Mouse (Mus musculus) heart, embryonic 14.5 days (tissue): Measurements from ENCODE around the gene Psme1. TPM values are rescaled to one million over a fixed set of nuclear protein-coding genes. Genes with fewer than 3 reads are reported as not detected.

ENCODE experiments used
- ATAC-seq: fragments of 200-750 bp; cut with Nextera tagmentation; 2 replicates; pipeline ENCODE4 v1.8.0; 2017; ENCODE audit warnings: low read depth, moderate TSS enrichment; ENCODE audit not compliant: insufficient number of reproducible peaks, insufficient read depth, low FRiP score
- H3K27ac ChIP-seq, 2 experiments: fragments of 200-500 bp in 1 of 2; fragments of 300-500 bp in 1 of 2; sonication (generic) in 1 of 2; replicated peaks in 1 of 2; 2 replicates each; pipeline ENCODE4 v1.5.1; 2012 to 2014; ENCODE audit warnings: low read depth in 2 of 2, low read length in 2 of 2, control low read depth in 1 of 2, mild to moderate bottlenecking in 1 of 2, mixed read lengths in 1 of 2; ENCODE audit not compliant: control insufficient read depth in 1 of 2, insufficient read depth in 1 of 2
- H3K27me3 ChIP-seq: fragments of 300-500 bp; sonication (generic); 2 replicates; pipeline ENCODE4 v1.6.1; 2014; ENCODE audit warnings: mild to moderate bottlenecking, low read length, control low read depth; ENCODE audit not compliant: control insufficient read depth, insufficient read depth
- H3K36me3 ChIP-seq: fragments of 300-500 bp; sonication (generic); 2 replicates; pipeline ENCODE4 v1.6.1; 2014; ENCODE audit warnings: mild to moderate bottlenecking, control low read depth, low read length, mixed read lengths; ENCODE audit not compliant: control insufficient read depth, insufficient read depth
- H3K4me1 ChIP-seq, 2 experiments: fragments of 200-500 bp in 1 of 2; fragments of 300-500 bp in 1 of 2; sonication (generic) in 1 of 2; 2 replicates each; pipeline ENCODE4 v1.6.1; 2012 to 2014; ENCODE audit warnings: low read length in 2 of 2, control low read depth in 1 of 2, mixed read lengths in 1 of 2; ENCODE audit not compliant: control insufficient read depth in 2 of 2, insufficient read depth in 2 of 2
- H3K4me2 ChIP-seq: fragments of 300-500 bp; sonication (generic); 2 replicates; pipeline ENCODE4 v1.6.1; 2014; ENCODE audit warnings: mild to moderate bottlenecking, low read length
- H3K4me3 ChIP-seq, 2 experiments: fragments of 200-500 bp in 1 of 2; fragments of 300-500 bp in 1 of 2; sonication (generic) in 1 of 2; 2 replicates each; pipeline ENCODE4 v1.5.1; 2012 to 2014; ENCODE audit warnings: low read length in 2 of 2, mild to moderate bottlenecking in 2 of 2, control low read depth in 1 of 2, low read depth in 1 of 2, moderate library complexity in 1 of 2; ENCODE audit not compliant: control insufficient read depth in 1 of 2, insufficient read depth in 1 of 2
- H3K9ac ChIP-seq: fragments of 300-500 bp; sonication (generic); 2 replicates; pipeline ENCODE4 v1.6.1; 2014; ENCODE audit warnings: mild to moderate bottlenecking, low read length
- H3K9me3 ChIP-seq: fragments of 300-500 bp; sonication (generic); 2 replicates; pipeline ENCODE4 v1.6.1; 2016; ENCODE audit warnings: low read length, control low read depth; ENCODE audit not compliant: control insufficient read depth
- WGBS: fragments of 180-500 bp; shearing (Covaris S2); extraction: QIAGEN DNeasy Blood & Tissue Kit; methylation state at CpG from one replicate; pipeline ENCODE4 v1.1.7; 2014; 5-methylcytosine and 5-hydroxymethylcytosine counted together
- polyA plus RNA-seq: library from polyadenylated mRNA; unstranded; fragments of >200 nt; fragmentation: Nextera tagmentation; extraction: Ambion mirVana; gene quantifications from 2 replicates; pipeline ENCODE4 v1.2.1, GENCODE M21; 2014

The Psme1 gene
- polyA plus RNA-seq, 1 experiment from 2014 or later, result 250 TPM

GRCm38 (mm10) chr14:55571760-55572159 is 6.2 kb upstream of the Psme1 start:
- no peak overlapping the region for H3K9ac ChIP-seq
- no peak overlapping the region for H3K27ac ChIP-seq
- H3K4me3 ChIP-seq, result no peak overlapping the region
- H3K4me2 ChIP-seq, result no peak overlapping the region
- H3K27me3 ChIP-seq, result no peaks in the 10 kb centered on the region
- ATAC-seq, result no peak
- peaks cover 33% of the 10 kb centered on the region for H3K36me3 ChIP-seq
- no peaks in the 10 kb centered on the region for H3K9me3 ChIP-seq
- H3K4me1 ChIP-seq, result peaks cover 16 to 31% of the 10 kb centered on the region in 2 experiments; a peak in 3 of 4 replicates

DNA sequence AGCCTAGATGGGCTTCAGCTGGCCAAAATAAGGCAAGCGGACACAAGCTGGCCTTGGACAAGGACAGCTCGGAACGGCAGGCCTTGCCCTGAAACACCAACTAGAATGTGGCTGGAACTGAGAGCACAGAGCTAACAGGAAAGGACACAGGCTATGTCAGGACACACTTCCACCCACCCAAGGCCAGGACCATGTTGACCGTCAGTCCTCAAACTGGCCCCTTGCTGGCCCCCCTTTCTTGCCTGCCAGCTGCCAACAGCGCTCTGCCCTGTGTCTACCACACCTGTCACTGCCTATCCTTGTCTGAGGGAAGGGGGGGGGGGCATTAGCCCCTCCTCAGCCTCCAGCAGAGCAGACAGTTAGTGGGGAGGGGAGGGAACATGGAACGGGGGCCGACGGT is 2.6 kb upstream of the Psme1 start, which contains the start of gene Fitm1:
TSS of gene Fitm1 (plus strand) at position 316 of the 400 bp plus-strand sequence.
- Histone ChIP-seq H3K4me1 (peaks cover 17 to 46% of the 10 kb centered on the region in 2 experiments; a peak in 3 of 4 replicates), H3K9ac (peak within 1 kb of the TSS; percentile 77), H3K27ac (peak within 1 kb of the TSS; percentile 98 to 99), H3K27me3 (no peaks in the 10 kb centered on the region), H3K9me3 (no peaks in the 10 kb centered on the region), H3K4me2 (peak within 1 kb of the TSS; percentile 66), H3K36me3 (peaks cover 7% of the 10 kb centered on the region), H3K4me3 (peak within 1 kb of the TSS; percentile 41 to 60)
- ATAC-seq, result peak; percentile 75
- 23% methylated on average over 7 of the region's 8 CpGs for WGBS

GRCm38 (mm10) chr14:55575711-55576110 is 2.2 kb upstream of the Psme1 start:
- Histone ChIP-seq H3K27me3 (no peaks in the 10 kb centered on the region), H3K9ac (peak overlapping the region; percentile 77), H3K4me3 (peak overlapping the region; percentile 41 to 60), H3K9me3 (no peaks in the 10 kb centered on the region), H3K4me1 (peaks cover 17 to 42% of the 10 kb centered on the region in 2 experiments; a peak in 3 of 4 replicates), H3K36me3 (peaks cover 11% of the 10 kb centered on the region), H3K4me2 (peak overlapping the region; percentile 66), H3K27ac (peak overlapping the region; percentile 98 to 99)
- ATAC-seq, result peak; percentile 22; the same call in 1 of the 2 replicates
- 18% methylated on average over 13 of the region's 13 CpGs for WGBS

- Histone ChIP-seq H3K4me3 (peak overlapping the region; percentile 41 to 60), H3K4me2 (peak overlapping the region; percentile 66), H3K27ac (peak overlapping the region; percentile 98 to 99), H3K9ac (peak overlapping the region; percentile 77), H3K9me3 (no peaks in the 10 kb centered on the region), H3K27me3 (no peaks in the 10 kb centered on the region), H3K4me1 (peaks cover 17 to 37% of the 10 kb centered on the region in 2 experiments; a peak in 3 of 4 replicates), H3K36me3 (peaks cover 17% of the 10 kb centered on the region)
- no peak for ATAC-seq
- 46% methylated on average over 16 of the region's 16 CpGs for WGBS
Observed at GRCm38 (mm10) chr14:55576376-55576775, 1.5 kb upstream of the Psme1 start.

GRCm38 (mm10) chr14:55578668-55579269 is 846 bp downstream of the Psme1 start:
- Histone ChIP-seq H3K36me3 (peaks cover 26% of the 10 kb centered on the region), H3K4me2 (peak overlapping the region; percentile 75), H3K4me1 (peaks cover 17 to 37% of the 10 kb centered on the region in 2 experiments; a peak in 3 of 4 replicates), H3K27me3 (no peaks in the 10 kb centered on the region), H3K4me3 (peak overlapping the region; percentile 66 to 92), H3K27ac (peak overlapping the region; percentile 64 to 90), H3K9me3 (no peaks in the 10 kb centered on the region), H3K9ac (peak overlapping the region; percentile 98)
- 0 out of 2 replicates have a peak, but pooled peaks have one; percentile 8 for ATAC-seq
- 27% methylated on average over 6 of the region's 6 CpGs for WGBS

DNA sequence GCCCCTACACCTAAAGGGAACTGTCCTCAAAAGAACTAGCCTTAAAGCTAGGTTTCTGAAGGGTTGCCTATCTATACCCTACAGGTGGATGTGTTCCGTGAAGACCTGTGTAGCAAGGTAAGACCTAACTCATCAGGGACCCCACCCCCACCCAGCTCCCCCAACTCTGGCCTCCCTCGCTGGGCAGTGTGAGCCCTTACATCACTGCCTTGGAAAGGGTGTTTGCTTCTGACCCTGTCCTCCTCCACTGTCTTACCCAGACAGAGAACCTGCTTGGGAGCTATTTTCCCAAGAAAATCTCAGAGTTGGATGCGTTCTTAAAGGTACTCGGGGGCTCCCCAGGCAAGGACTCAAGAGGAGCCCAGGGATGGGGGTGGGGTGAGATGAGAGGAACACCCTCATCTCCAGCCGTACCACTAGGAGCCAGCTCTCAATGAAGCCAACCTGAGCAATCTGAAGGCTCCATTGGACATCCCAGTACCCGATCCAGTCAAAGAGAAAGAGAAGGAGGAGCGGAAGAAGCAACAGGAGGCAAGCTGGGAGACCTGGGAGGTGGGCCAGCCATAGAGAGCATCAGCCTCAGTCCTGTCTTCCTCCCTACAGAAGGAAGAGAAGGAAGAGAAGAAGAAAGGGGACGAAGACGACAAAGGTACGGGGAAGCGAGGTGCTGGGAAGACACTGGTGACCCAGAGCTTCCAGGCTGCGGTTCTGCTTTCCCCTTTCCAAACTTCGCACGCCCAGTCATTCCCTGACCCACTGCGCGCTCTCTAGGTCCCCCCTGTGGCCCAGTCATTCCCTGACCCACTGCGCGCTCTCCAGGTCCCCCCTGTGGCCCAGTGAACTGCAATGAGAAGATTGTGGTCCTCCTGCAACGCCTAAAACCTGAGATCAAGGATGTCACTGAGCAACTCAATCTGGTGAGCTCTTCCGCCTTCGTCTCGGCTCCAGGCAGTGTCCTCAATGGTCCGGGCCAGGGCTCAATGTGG is 1.9 kb downstream of the Psme1 start:
- H3K9ac ChIP-seq, result no peak overlapping the region
- WGBS, result 85% methylated on average over 23 of the region's 23 CpGs
- H3K36me3 ChIP-seq, result peaks cover 26% of the 10 kb centered on the region
- H3K27me3 ChIP-seq, result no peaks in the 10 kb centered on the region
- no peak overlapping the region for H3K27ac ChIP-seq
- H3K9me3 ChIP-seq, result no peaks in the 10 kb centered on the region
- no peak for ATAC-seq
- peaks cover 12 to 36% of the 10 kb centered on the region in 2 experiments; a peak in 3 of 4 replicates for H3K4me1 ChIP-seq
- H3K4me3 ChIP-seq, result no peak overlapping the region
- no peak overlapping the region for H3K4me2 ChIP-seq

- Histone ChIP-seq H3K4me2 (no peak overlapping the region), H3K4me3 (no peak overlapping the region), H3K27ac (no peak overlapping the region), H3K9me3 (no peaks in the 10 kb centered on the region), H3K27me3 (no peaks in the 10 kb centered on the region), H3K9ac (no peak overlapping the region), H3K36me3 (peaks cover 26% of the 10 kb centered on the region), H3K4me1 (peaks cover 12 to 36% of the 10 kb centered on the region in 2 experiments; a peak in 3 of 4 replicates)
- ATAC-seq, result no peak
- 93% methylated on average over 16 of the region's 16 CpGs for WGBS
Observed at GRCm38 (mm10) chr14:55580731-55581130, 2.8 kb downstream of the Psme1 start.
